Mouse (Mus musculus) kidney, postnatal 10 days (tissue): ENCODE measurements around the gene Banp.

ENCODE experiments used
- DNase-seq: peaks from one replicate; pipeline ENCODE4 v3.0.0; 2021; ENCODE audit warnings: mixed read lengths

Gene Banp

GRCm38 (mm10) chr8:121987892-121988291, 38.3 kb downstream of the Banp start:
- DNase-seq = no peak

- no peak for DNase-seq
Observed at GRCm38 (mm10) chr8:121990506-121991255, 41.1 kb downstream of the Banp start.

GRCm38 (mm10) chr8:121991611-121992010, 42.1 kb downstream of the Banp start:
- no peak for DNase-seq

GRCm38 (mm10) chr8:121992911-121993310, 43.4 kb downstream of the Banp start:
- no peak for DNase-seq

- DNase-seq = no peak
Observed at GRCm38 (mm10) chr8:121995112-121995511, 45.6 kb downstream of the Banp start.

- no peak for DNase-seq
Observed at GRCm38 (mm10) chr8:121995895-121996294, 46.3 kb downstream of the Banp start.

- DNase-seq = no peak
Observed at GRCm38 (mm10) chr8:121998631-121999030, 49.1 kb downstream of the Banp start.

- DNase-seq = no peak
Observed at GRCm38 (mm10) chr8:121999211-121999610, 49.7 kb downstream of the Banp start.

- no peak for DNase-seq
Observed at GRCm38 (mm10) chr8:122001339-122002115, 52.0 kb downstream of the Banp start.

GRCm38 (mm10) chr8:122003646-122004045, 54.1 kb downstream of the Banp start:
- DNase-seq = no peak

GRCm38 (mm10) chr8:122004131-122004530, 54.6 kb downstream of the Banp start:
- no peak for DNase-seq

GRCm38 (mm10) chr8:122005422-122006204, 56.1 kb downstream of the Banp start:
- no peak for DNase-seq

GRCm38 (mm10) chr8:122006688-122007484, 57.3 kb downstream of the Banp start:
- no peak for DNase-seq

GRCm38 (mm10) chr8:122008395-122008794, 58.8 kb downstream of the Banp start:
- no peak for DNase-seq

- DNase-seq = no peak
Observed at GRCm38 (mm10) chr8:122010638-122011037, 61.1 kb downstream of the Banp start.

GRCm38 (mm10) chr8:122011066-122011588, 61.6 kb downstream of the Banp start:
- DNase-seq = no peak

GRCm38 (mm10) chr8:122014606-122015005, 65.1 kb downstream of the Banp start:
- no peak for DNase-seq

GRCm38 (mm10) chr8:122018046-122018831, 68.7 kb downstream of the Banp start:
- peak; percentile 55 for DNase-seq

GRCm38 (mm10) chr8:122019162-122019561, 69.6 kb downstream of the Banp start:
- no peak for DNase-seq

GRCm38 (mm10) chr8:122020050-122020771, 70.7 kb downstream of the Banp start:
- no peak for DNase-seq

GRCm38 (mm10) chr8:122021725-122022124, 72.2 kb downstream of the Banp start:
- DNase-seq = no peak
